Mouse (Mus musculus): ENCODE measurements at regions not wholly inside any gene's neighbourhood (a gene's known extent, or its start where the extent isn't known, plus 50 kb on each side); places are given as distances from the start of the nearest gene placed in this dataset.

GRCm38 (mm10) chr5:41206462-41206861 is 501.5 kb downstream of the Rab28 start:
- no peak for DNase-seq (ENCODE audit: low spot score in 2 of 2)

GRCm38 (mm10) chr5:41204417-41204816 is 503.5 kb downstream of the Rab28 start:
- no peak for DNase-seq (ENCODE audit: low spot score in 2 of 2)

DNA sequence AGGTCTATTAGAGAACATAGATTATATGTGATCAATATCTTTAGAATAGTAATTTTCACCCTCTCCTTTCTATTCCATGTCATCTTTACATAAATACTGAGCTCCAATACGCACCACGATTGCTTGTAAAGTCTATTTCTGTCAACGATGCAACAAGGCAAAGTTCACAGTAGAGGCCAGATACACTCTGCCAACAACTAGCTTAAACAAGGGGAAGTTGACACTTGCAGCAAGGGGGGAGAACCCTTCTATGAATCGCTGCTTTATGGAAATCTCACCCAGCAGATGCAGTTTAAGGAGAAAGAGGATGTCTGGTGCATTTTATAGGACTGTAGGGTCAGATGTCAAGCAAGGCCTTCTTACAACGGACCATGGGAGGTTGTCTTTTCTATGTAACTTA is 520.8 kb downstream of the Rab28 start:
- DNase-seq (ENCODE audit: low spot score in 2 of 2), result no peak

- DNase-seq (ENCODE audit: low spot score in 2 of 2), result no peak
Observed at GRCm38 (mm10) chr5:41177220-41177619, 530.7 kb downstream of the Rab28 start.

GRCm38 (mm10) chr5:41165870-41166626 is 541.9 kb downstream of the Rab28 start:
- DNase-seq (ENCODE audit: low spot score in 2 of 2), result no peak

- DNase-seq (ENCODE audit: low spot score in 2 of 2), result no peak
Observed at GRCm38 (mm10) chr5:41125050-41125449, 582.9 kb downstream of the Rab28 start.

- DNase-seq (ENCODE audit: low spot score in 2 of 2), result no peak
Observed at GRCm38 (mm10) chr5:41117658-41118057, 590.3 kb downstream of the Rab28 start.

DNA sequence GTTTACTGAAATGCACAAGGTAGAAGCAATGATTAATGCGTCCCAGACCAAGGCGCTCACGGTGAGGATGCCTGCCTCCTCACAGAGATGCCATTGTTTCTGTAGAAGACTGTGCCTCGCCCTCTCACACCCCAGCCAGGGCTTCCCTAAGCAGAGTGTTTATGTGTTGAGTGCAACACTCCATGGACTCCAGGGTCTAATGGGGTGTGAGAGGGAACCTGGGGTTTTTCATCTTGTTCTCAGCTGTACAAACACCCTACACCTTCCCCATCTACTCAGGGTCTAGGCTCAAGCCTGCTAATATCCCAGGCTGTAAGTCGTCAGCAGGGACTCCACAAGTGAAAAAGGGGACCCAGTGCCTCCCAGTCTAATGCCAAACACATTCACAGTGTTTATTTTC is 620.2 kb downstream of the Rab28 start:
- DNase-seq (ENCODE audit: low spot score in 2 of 2), result no peak

DNA sequence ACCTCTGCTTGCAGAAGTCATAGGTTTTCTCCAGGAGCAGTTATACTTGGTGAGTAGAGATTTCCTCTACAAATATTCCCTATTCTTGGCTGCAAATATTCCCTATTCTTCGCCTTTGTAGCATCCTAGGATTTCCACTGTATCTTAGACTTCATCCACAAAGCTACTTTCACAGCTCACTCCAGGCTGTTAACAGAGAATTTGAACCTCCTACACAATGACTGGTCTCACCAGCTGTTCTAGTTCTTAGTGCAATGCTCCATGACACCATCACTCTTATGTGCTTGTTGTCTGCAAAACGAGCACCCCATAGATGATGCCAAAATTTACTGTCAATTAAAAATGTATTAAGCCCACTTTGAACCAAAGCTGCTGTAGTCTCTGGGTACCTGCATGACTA is 631.5 kb downstream of the Rab28 start:
- no peak for DNase-seq (ENCODE audit: low spot score in 2 of 2)

- DNase-seq (ENCODE audit: low spot score in 2 of 2), result no peak
Observed at GRCm38 (mm10) chr5:41061646-41062045, 646.3 kb downstream of the Rab28 start.

- no peak for DNase-seq (ENCODE audit: low spot score in 2 of 2)
Observed at GRCm38 (mm10) chr5:41061222-41061621, 646.7 kb downstream of the Rab28 start.

DNA sequence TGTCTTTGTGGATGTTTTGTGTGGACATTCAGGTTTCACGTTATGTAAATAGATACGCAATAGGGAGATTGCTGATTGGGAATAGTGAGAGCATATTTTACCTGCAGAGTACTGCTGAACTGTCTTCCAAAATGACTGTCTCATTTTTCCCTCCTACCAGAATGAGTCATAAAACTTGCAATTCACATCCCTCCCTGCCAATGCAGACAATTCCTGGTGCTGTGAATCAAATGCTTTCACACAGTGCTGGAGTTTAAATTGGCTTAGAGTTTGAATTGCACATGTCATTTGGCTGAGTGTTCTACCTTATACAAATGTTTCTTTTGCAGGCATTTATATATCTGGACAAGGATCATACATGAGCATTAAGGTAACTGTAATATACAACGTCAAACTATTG is 649.9 kb downstream of the Rab28 start:
- no peak for DNase-seq (ENCODE audit: low spot score in 2 of 2)

GRCm38 (mm10) chr5:41051948-41052347 is 656.0 kb downstream of the Rab28 start:
- no peak for DNase-seq (ENCODE audit: low spot score in 2 of 2)

- no peak for DNase-seq (ENCODE audit: low spot score in 2 of 2)
Observed at GRCm38 (mm10) chr5:41048515-41048914, 659.4 kb downstream of the Rab28 start.

DNA sequence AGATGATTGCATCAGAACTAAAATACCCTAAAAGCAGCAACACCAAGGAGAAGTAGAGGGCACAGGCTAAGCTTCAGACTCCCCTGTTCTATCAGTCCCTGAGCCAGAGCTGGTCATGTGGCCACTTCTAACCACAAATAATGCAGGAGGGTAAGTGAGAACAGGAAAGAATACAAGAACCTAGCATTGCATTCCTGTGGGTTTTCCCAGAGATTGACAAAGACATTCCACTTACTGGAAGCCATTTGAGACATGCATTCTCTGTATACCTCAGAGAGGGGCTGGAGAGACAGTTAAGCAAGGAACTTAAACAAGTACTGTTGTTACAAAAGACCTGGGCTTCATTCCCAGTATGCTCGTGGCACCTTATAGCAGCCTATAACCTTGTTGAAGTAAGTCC is 662.7 kb downstream of the Rab28 start:
- DNase-seq (ENCODE audit: low spot score in 2 of 2), result no peak

GRCm38 (mm10) chr5:41044465-41044864 is 663.5 kb downstream of the Rab28 start:
- peak; percentile 29 to 56 for DNase-seq (ENCODE audit: low spot score in 2 of 2)

GRCm38 (mm10) chr5:41038790-41039189 is 669.2 kb downstream of the Rab28 start:
- DNase-seq (ENCODE audit: low spot score in 2 of 2), result no peak

- peak in 1 of 2 experiments; percentile 1 for DNase-seq (ENCODE audit: low spot score in 2 of 2)
Observed at GRCm38 (mm10) chr5:41006692-41007091, 701.3 kb downstream of the Rab28 start.

DNA sequence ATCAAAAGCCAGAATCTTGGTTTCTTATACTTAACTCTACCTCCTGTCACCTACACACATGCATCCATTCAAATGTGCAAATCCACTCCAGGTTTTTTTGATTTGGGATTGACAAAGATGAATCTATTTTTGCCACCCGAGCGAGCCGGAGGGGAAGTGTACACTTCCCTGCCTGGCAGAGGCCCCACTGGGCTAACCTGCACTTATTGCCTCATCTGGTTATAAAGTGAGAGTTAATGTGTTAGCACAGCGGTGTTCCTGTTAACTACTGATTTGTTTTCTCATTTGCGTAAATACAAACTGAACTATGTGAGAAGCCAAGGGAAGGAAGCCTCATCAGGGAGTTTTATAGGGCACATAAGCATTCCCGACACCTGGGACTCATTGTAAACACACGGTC is 721.4 kb downstream of the Rab28 start:
- no peak for DNase-seq (ENCODE audit: low spot score in 2 of 2)

DNA sequence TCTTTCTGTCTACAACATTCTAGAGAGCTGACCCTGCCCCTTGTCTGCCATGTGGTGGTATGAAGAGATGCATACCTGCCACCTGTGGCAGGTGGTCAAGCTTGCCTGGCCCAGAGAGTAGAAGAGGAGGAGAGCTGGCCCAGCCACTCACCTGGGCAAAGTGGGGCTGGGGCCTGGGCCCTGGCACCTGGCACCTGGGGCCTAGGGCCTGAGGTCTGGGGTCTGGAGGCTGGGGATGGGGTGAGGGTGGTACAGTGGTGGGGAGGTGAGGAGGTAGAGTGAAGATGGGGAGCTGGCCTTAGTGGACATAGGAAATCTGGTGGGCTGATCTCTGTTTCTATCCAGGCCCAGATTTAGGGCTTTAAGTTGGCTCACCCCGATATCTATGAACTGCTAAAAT is 733.1 kb downstream of the Rab28 start:
- DNase-seq (ENCODE audit: low spot score in 2 of 2), result no peak

- peak; percentile 20 to 31 for DNase-seq (ENCODE audit: low spot score in 2 of 2)
Observed at GRCm38 (mm10) chr5:40952901-40953595, 754.9 kb downstream of the Rab28 start.

- DNase-seq (ENCODE audit: low spot score in 2 of 2), result no peak
Observed at GRCm38 (mm10) chr5:40929127-40929526, 778.8 kb downstream of the Rab28 start.

GRCm38 (mm10) chr5:40920920-40921319 is 787.0 kb downstream of the Rab28 start:
- no peak for DNase-seq (ENCODE audit: low spot score in 2 of 2)

Measured in adrenal gland, adult 18-20 months (tissue).